Mouse (Mus musculus) right cerebral cortex, postnatal 14 days (tissue): ENCODE data around the gene Pbld2.

Experiments used
- DNase-seq: peaks from one replicate; pipeline ENCODE4 v3.0.0; 2022

Pbld2 gene

DNA sequence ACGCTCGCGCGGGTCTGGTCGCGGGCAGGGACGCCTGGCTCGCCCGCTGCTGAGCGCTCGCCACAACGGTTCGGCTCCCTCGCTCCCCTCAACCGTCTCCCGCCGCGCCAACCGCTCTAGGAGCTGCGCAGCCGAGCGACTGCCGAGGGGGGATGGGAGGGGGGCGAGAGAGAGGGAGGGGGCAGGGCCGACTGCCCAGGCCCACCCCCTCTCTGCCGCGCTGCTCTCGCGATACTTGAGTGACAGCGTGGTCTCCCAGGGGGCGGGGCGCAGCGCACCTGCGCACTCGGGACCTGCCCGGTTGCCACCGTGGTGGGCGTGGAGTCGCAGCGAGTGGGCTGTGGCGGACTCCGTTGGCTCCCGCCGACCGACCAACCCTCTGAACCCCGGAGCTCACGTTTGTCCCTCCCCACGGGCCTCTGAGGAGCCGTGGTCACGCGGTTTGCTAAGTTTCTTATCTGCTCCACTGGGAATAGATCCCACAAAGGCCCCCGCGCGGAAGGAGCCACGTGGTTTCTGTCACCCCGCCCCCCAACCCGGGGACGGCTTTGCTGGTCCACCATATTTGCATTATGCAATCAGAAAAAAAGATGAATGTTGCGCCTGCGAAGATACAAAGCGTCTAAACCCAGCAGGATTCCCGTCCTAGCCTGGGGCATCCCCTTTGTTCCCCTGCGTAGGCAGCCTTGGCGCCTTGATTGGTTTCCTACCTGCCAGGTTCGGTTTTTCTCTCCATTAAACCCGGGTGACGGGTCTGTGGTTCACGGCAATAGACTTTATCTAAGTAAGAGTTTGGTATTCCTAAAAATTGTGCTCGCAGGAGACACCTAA lies at the start of gene Pbld2, which contains the start of gene Hnrnph3:
Gene Pbld2 (plus strand): TSS at position 567 of the 831 bp plus-strand sequence.
Gene Hnrnph3 (minus strand): TSS at position 469 of the 831 bp plus-strand sequence.
- DNase-seq: peak; percentile 99

DNA sequence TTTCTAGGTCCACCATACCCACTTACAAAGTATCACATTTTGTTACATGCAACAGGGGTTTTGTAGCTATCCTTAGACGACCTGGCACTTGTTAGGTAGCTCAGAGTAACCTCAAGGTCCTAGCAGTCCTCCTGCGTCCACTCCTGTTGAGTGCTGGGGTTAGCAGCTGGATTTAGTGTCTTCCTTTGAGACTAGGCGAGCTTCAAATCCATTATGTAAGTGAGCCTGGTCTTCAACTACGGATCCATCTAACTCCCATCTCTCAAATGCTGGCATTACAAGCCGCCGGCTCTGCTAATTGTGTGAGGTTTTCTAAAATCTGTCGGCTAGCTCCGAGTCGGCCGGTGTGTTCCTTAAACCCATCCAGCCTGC lies 44.5 kb upstream of the Pbld2 start:
- no peak for DNase-seq

GRCm38 (mm10) chr10:62980039-62980954 lies 43.8 kb upstream of the Pbld2 start, which contains the start of gene Rufy2:
Gene Rufy2 (plus strand): TSS chr10:62980223.
- DNase-seq: peak; percentile 96

- DNase-seq: no peak
Observed at GRCm38 (mm10) chr10:62984072-62984471, 40.0 kb upstream of the Pbld2 start.

GRCm38 (mm10) chr10:62984495-62984894 lies 39.6 kb upstream of the Pbld2 start:
- no peak for DNase-seq

DNA sequence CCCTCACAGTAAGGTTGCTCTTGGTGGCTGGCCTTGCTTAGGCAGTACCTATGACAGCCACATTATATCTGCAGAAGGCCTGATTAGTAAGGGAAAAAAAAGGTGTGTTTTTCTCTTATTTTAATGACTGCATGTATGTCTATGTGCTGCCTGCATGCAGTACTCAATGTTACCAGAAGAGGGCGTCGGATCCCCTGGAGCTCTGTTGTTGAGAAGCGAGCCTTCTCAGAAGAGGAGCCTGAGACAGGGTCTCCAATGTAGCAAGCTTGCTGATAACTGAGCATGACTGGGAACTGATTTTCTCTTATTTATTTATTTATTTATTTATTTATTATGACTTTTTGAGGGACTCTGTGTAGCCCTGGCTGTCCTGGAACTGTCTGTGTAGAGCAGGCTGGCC lies 36.8 kb upstream of the Pbld2 start:
- no peak for DNase-seq

GRCm38 (mm10) chr10:62990636-62991035 lies 33.5 kb upstream of the Pbld2 start:
- DNase-seq: no peak

- no peak for DNase-seq
Observed at GRCm38 (mm10) chr10:62993991-62994390, 30.1 kb upstream of the Pbld2 start.

GRCm38 (mm10) chr10:63000584-63000983 lies 23.5 kb upstream of the Pbld2 start:
- DNase-seq: no peak

DNA sequence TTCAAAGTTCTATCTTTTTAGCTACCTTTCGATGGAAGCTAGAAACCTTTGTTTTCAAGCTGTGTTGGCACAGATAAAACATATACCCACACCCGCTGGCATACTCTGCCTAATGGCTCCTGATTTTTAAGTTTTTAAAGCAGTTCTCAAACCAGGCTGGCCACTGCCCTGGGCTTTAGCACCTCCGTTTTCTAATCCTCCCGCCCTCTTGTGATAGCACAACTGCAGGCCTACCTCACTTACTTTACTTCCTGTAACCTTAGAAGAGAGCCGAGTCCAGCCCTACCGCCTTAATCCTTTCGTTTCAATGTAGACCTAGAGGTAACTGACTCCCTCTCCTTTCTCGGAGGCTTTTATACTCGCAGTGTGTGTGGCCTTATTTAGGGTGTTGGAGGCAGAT lies 20.9 kb upstream of the Pbld2 start:
- no peak for DNase-seq

- no peak for DNase-seq
Observed at GRCm38 (mm10) chr10:63004556-63004955, 19.6 kb upstream of the Pbld2 start.

DNA sequence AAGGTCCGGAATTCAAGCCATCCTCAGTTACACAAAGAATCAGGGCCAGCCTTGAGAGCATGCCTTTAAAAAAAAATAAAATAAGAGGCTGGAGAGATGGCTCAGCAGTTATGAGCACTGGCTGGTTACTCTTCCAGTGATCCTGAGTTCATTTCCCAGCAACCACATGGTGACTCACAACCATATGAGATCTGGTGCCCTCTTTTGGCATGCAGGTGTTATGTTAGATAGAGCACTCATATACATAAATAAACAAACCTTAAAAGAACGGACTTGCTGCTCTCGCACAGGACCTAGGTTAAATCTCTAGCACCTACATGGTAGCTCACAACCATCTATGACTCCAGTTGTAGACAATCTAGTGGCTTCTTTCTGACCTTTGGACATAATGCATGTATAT lies 15.9 kb upstream of the Pbld2 start:
- DNase-seq: no peak

DNA sequence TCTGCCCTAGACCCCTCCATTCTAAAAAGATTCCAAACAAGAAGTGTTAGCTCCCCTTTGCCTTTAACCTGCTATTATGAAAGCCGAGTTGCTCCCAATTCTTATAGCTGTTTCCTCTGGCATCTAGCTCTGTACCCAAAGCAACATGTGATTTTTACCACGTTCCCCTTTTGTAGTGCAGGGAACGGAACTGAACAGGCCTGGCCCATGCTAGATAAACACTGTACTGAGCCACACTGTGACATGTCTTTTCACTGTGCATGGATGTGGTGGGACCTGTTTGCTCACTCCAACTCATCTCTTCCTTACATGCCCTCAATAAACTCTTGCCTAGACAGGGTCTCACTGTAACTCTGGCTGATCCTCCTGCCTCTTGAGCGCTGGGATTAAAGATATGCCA lies 13.8 kb upstream of the Pbld2 start:
- no peak for DNase-seq

- no peak for DNase-seq
Observed at GRCm38 (mm10) chr10:63011556-63011955, 12.6 kb upstream of the Pbld2 start.

DNA sequence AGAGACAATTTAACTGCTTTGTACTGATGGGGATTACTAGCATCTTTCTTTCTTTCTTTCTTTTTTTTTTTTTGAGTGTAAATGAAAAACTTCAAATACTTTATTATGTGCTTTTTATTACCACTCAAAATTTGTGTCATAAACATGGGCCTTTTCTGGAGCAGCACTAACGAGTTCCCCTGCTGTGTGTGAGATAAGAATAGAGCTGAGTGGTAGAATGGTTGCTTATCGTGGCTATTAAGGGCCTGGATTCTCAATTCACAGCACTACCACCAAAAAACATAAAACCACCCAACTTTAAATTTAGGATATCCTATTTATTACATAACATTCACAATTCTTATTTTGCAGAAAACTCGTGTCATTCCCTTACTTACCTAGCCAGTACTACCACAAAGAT lies 10.6 kb upstream of the Pbld2 start:
- no peak for DNase-seq

DNA sequence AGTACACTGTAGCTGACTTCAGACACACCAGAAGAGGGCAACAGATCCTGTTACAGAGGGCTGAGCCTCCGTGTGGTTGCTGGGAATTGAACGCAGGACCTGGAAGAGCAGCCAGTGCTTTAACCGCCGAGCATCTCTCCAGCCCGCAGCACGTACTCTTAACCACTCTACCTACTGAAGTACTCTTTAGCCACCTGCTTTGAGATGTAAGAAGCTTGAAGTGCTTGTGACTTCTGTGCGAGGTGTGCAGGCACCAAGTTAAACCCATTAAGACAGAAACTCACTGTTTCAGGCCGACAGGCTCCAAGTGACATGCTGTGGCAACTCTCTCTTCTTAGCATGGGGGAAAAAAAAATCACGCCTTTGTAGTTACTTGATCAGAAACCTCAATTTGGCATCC lies 9.9 kb upstream of the Pbld2 start:
- no peak for DNase-seq

GRCm38 (mm10) chr10:63019304-63019703 lies 4.8 kb upstream of the Pbld2 start:
- DNase-seq: no peak

DNA sequence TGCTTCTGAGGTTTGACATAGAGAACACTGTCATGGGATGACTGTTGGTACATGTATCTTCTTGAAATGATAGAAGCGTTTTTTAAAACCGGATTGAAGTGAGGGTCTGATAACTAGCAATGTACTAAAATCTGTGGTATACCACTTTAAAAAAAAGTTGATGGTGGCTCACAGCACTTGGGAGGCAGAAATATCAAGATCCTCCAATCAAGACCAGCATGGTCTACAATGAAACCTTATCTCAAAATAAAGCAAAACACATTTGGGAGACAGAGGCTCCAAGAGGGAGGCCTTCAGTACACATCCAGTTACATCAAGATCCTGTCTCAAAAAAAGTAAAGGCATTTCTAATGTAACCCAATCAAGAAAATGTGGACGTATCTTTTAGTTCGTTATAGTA lies 2.4 kb upstream of the Pbld2 start:
- DNase-seq: no peak

GRCm38 (mm10) chr10:63022541-63023120 lies 1.5 kb upstream of the Pbld2 start:
- DNase-seq: no peak

DNA sequence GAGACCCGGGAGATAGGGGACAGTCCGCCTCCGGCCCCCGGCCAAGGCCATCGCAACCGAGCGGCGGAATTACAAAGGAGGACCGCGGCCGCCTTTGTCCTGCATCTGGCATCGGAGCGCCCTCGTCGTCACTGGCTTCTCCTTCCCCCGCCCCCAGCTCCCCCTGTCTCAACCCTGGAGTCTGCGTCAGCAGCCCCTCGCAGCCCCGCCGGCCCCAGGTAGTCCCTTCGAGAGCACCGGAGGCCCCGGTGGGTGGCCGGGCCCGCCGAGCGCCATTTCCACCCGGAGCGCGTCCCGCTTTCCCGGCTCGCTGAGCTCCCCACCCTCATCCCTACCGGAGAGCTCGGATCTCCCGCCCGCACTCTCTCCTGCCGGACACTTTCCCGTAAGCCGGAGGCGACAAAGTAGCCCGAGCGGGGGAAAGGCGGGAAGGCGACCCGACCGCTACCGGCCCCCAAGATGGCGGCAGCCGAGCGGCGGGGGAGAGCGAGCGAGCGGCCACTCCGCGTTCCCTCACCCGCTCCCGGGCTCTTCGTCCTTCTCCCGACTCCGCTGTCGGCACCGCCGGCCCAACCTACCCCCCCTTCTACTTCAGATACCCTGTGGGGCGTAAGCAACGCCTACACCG lies 880 bp upstream of the Pbld2 start:
- peak; percentile 73 for DNase-seq

DNA sequence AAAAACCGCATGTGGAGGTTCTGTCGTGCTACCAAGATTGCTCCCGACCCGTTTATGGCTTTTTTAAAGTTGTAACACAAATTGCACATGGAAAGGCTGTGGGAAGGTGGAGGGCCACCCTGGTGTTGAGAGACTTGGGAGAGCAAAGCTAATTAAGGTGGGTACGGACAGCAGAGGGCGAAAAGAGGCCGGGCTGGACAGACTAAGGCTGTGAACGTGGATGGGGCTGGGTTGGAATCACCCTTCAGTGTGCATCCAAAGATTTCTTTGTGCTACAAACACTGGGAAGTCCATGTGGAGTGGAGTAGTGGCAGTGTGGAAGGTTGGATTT lies 430 bp downstream of the Pbld2 start:
- DNase-seq: peak; percentile 38

DNA sequence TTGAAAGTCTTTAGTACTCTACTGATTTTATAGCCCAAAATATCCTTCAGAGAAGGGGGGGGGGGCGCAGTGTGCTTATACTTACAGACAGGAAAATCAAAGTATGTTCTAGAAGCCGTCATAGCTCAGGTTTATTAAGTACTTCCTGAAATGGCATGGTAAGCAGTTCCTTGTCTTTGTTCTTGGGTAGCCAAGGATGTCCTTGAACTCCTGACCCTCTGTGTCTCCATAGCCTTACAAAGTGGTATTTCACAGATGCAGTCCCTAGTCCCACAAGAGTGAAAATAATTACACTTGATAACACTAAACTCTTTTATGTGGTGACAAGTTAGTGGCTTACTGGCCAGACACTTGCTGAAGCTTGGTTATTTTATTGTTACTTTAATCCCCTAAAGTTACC lies 901 bp downstream of the Pbld2 start:
- no peak for DNase-seq

- no peak for DNase-seq
Observed at GRCm38 (mm10) chr10:63025491-63026011, 1.4 kb downstream of the Pbld2 start.
